Mouse (Mus musculus) embryonic facial prominence, embryonic 11.5 days (tissue): ENCODE results near the gene H3f3b. TPM values are rescaled to one million over a fixed set of nuclear protein-coding genes. Genes with fewer than 3 reads are reported as not detected.

ENCODE experiments used
- ATAC-seq: fragments of 200-750 bp; cut with Nextera tagmentation; replicated peaks from 2 replicates; pipeline ENCODE4 v1.8.0; 2017; ENCODE audit warnings: low read depth; ENCODE audit not compliant: insufficient number of reproducible peaks, low FRiP score, low TSS enrichment
- DNase-seq: peaks from one replicate; pipeline ENCODE4 v3.0.0-alpha.2; 2015; ENCODE audit warnings: low spot score
- H3K27ac ChIP-seq: fragments of 300-500 bp; sonication (generic); replicated peaks from 2 replicates; pipeline ENCODE4 v1.5.1; 2014; ENCODE audit warnings: mild to moderate bottlenecking, low read depth, low read length, control low read depth
- H3K27me3 ChIP-seq: fragments of 300-500 bp; sonication (generic); 2 replicates; pipeline ENCODE4 v1.6.1; 2014; ENCODE audit warnings: mild to moderate bottlenecking, low read length, moderate library complexity, mixed read lengths; ENCODE audit not compliant: control insufficient read depth, insufficient read depth
- H3K36me3 ChIP-seq: fragments of 300-500 bp; sonication (generic); replicated peaks from 2 replicates; pipeline ENCODE4 v1.6.1; 2014; ENCODE audit warnings: low read depth, mild to moderate bottlenecking, low read length, moderate library complexity, mixed read lengths; ENCODE audit not compliant: control insufficient read depth, insufficient read depth
- H3K4me1 ChIP-seq: fragments of 300-500 bp; sonication (generic); 2 replicates; pipeline ENCODE4 v1.6.1; 2014; ENCODE audit warnings: low read length, mixed read lengths; ENCODE audit not compliant: control insufficient read depth, insufficient read depth
- H3K4me2 ChIP-seq: fragments of 300-500 bp; sonication (generic); 2 replicates; pipeline ENCODE4 v1.6.1; 2014; ENCODE audit warnings: low read depth, mild to moderate bottlenecking, control low read depth, low read length, moderate library complexity
- H3K4me3 ChIP-seq: fragments of 300-500 bp; sonication (generic); 2 replicates; pipeline ENCODE4 v1.5.1; 2014; ENCODE audit warnings: low read depth, low read length, control low read depth
- H3K9ac ChIP-seq: fragments of 300-500 bp; sonication (generic); replicated peaks from 2 replicates; pipeline ENCODE4 v1.6.1; 2014; ENCODE audit warnings: mild to moderate bottlenecking, control low read depth, low read length
- H3K9me3 ChIP-seq: fragments of 300-500 bp; sonication (generic); replicated peaks from 2 replicates; pipeline ENCODE4 v1.6.1; 2016; ENCODE audit warnings: mild to moderate bottlenecking, low read length, inconsistent platforms, mixed read lengths; ENCODE audit not compliant: control insufficient read depth
- WGBS: fragments of 180-500 bp; shearing (Covaris S2); extraction: QIAGEN DNeasy Blood & Tissue Kit; methylation state at CpG from one replicate; pipeline ENCODE4 v1.1.7; 2014; 5-methylcytosine and 5-hydroxymethylcytosine counted together
- polyA plus RNA-seq: library from polyadenylated mRNA; unstranded; fragments of >200 nt; fragmentation: Nextera tagmentation; extraction: Ambion mirVana; gene quantifications from 2 replicates; pipeline ENCODE4 v1.2.1, GENCODE M21; 2014

Gene H3f3b
- polyA plus RNA-seq, 1 experiment from 2014 or later = 2,634 TPM

DNA sequence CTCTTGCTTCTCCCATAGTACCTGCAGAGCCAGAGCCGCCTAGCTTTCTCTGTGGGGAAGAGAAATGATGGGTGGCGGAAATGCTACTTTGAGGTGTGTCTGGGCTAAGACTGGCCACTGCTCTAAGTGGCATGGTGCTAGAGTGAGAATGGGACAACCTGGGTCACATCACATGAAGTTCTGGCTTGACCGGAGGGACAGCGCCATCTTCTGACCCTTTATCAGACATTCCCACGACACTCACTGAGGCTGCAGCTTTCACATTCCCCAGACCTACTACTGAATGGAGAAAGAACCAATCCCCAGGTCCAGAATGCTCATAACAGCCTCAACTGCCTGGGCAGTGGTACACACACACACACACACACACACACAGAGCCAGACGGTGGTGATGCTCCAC is 9.7 kb downstream of the H3f3b start:
- peak; percentile 24; the same call in 1 of the 2 replicates for ATAC-seq
- H3K4me3 ChIP-seq = no peak overlapping the region
- H3K27ac ChIP-seq = no peak overlapping the region
- 20% methylated on average over 6 of the region's 6 CpGs for WGBS
- DNase-seq = peak; percentile 47
- H3K4me1 ChIP-seq = no peaks in the 10 kb centered on the region
- H3K4me2 ChIP-seq = no peak overlapping the region
- no peaks in the 10 kb centered on the region for H3K9me3 ChIP-seq
- no peaks in the 10 kb centered on the region for H3K27me3 ChIP-seq
- H3K36me3 ChIP-seq = no peaks in the 10 kb centered on the region
- H3K9ac ChIP-seq = no peak overlapping the region

DNA sequence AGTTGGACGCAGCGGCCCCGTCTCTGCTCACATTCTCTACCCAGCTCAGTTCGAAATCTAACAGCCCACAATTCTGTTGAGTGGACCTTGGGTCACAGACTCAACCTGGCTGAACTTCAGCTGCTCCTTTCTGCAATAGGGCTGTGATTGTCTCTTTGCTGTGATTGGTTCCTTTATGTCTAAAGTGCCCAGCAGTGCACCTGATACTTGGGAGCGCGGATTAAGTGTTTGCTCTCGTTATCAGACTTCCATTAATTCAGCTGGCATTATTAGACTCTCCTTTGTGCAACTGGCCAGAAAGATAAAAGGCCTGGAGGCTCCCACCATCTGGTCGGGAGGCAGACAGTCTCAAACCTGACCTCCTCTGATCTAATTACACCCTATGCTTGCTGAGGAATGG is 12.9 kb downstream of the H3f3b start:
- no peaks in the 10 kb centered on the region for H3K27me3 ChIP-seq
- no peak overlapping the region for H3K4me2 ChIP-seq

DNA sequence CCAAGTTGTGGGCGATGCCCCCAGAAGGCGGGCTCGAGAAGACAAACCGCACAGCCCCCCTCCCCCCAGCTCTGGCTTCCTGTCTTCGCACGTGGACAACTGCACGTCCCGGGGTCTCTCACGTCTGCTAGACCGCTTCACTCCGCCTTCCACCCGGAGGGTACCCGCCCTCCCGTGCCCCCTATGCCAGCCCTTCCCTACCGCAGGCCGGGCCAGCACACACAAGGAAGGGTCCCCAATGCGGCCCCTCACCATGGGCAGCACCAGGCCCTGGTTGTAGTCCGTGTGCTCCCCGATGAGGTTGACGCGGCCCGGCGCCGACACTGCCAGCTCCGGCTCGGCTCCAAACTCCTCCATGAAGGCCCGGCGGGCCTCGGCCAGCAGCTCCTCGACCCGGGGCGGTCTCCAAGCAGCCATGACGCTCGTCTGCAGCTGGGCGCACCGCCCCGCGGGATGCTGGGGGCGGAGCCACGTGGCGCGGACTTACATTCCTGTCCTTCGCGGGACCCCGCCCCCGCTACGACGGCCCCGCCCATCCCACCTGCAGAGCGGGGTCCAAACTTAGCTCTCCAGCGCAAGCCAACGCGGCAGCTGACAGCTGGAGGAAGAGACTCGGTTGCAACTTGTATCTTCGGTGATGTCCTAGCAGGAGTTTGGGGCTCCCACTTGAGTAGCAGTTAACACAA is 15.4 kb downstream of the H3f3b start, which contains the start of gene Galk1:
TSS of gene Galk1 (minus strand) at position 458 of the 686 bp plus-strand sequence.
- Histone ChIP-seq H3K27me3 (no peaks in the 10 kb centered on the region), H3K36me3 (no peaks in the 10 kb centered on the region; the same call in 1 of the 2 replicates), H3K27ac (peak within 1 kb of the TSS; percentile 84), H3K9me3 (no peaks in the 10 kb centered on the region), H3K4me2 (peak within 1 kb of the TSS; percentile 93), H3K4me3 (peak within 1 kb of the TSS; percentile 75), H3K4me1 (peaks cover 6% of the 10 kb centered on the region), H3K9ac (peak within 1 kb of the TSS; percentile 85)
- ATAC-seq = peak; percentile 86
- under 1% methylated on average over 55 of the region's 55 CpGs for WGBS
- DNase-seq = peak; percentile 95

More for the DNA sequence above, 12.9 kb downstream of the H3f3b start:
- 64% methylated on average over 8 of the region's 8 CpGs for WGBS
- Histone ChIP-seq H3K9ac (no peak overlapping the region), H3K36me3 (no peaks in the 10 kb centered on the region; the same call in 1 of the 2 replicates), H3K4me1 (peaks cover 6% of the 10 kb centered on the region), H3K4me3 (no peak overlapping the region), H3K27ac (no peak overlapping the region), H3K9me3 (no peaks in the 10 kb centered on the region)
- no peak for ATAC-seq
- DNase-seq = no peak

DNA sequence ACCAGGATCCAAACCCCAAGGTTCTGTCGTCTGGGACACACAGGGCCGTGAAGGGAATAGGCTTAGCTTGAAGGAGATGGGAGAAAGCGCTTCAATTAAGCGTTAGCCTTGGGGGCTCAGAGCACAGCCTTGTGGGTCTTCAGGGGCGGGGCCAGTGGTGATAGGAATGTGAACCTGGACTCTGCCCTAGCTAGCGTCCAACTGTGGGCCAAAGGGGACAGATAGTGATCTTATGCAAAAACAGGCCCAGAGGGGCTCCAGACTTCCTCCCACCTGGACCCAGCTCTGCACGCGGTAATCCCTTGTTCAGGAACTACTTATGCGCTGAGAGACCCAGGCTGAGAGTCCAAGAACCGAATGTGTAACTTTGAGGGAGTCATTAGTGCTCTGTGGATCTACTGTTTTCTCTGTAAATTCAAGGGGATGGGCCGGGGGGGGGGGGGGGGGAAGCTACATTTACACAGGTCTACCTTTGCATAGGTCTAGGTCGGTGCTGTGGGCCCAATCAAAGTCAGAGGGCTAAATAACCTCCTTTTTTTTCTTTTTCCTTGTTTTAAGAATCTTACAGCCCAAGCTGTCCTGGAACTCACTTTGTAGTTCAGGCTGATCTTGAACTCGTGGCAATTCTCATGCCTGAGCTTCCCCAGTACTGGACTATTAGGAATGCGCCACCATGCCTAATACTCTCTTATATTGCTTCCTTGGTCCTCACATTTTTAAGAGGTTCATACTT is 16.1 kb downstream of the H3f3b start:
- DNase-seq (peak; percentile 62), ATAC-seq (peak; percentile 3; the same call in 1 of the 2 replicates)
- peak overlapping the region; percentile 75 for H3K4me3 ChIP-seq
- H3K9me3 ChIP-seq = no peaks in the 10 kb centered on the region
- peaks cover 6% of the 10 kb centered on the region for H3K4me1 ChIP-seq
- peak overlapping the region; percentile 84; the same call in 1 of the 2 replicates for H3K27ac ChIP-seq
- peak overlapping the region; percentile 85 for H3K9ac ChIP-seq
- 17% methylated on average over 13 of the region's 14 CpGs for WGBS
- peak overlapping the region; percentile 93 for H3K4me2 ChIP-seq
- no peaks in the 10 kb centered on the region for H3K27me3 ChIP-seq
- no peaks in the 10 kb centered on the region; the same call in 1 of the 2 replicates for H3K36me3 ChIP-seq

DNA sequence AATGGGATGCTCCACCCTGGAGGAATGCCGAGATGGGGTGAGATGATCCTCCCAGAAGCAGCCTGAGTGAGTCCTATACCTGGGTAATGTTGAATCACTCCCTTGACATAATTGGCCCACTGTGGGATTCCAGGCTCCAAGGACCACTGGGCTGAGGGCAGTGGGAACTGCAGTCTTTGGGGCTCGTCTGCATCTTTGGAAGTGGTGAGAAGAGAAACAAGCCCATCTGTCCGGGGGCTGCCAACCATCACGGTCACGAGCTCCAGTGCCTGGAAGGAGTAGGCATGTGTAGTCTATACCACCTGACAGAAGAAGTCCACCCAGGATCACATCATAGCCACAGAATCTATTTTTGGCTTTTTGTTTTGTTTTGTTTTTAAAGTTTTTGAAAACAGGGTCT is 16.8 kb downstream of the H3f3b start:
- Histone ChIP-seq H3K27ac (no peak overlapping the region), H3K27me3 (no peaks in the 10 kb centered on the region), H3K4me3 (no peak overlapping the region), H3K4me2 (no peak overlapping the region), H3K9ac (no peak overlapping the region), H3K9me3 (no peaks in the 10 kb centered on the region), H3K4me1 (peaks cover 6% of the 10 kb centered on the region), H3K36me3 (no peaks in the 10 kb centered on the region; the same call in 1 of the 2 replicates)
- ATAC-seq (no peak), DNase-seq (no peak)
- WGBS = 85% methylated on average over 5 of the region's 5 CpGs

DNA sequence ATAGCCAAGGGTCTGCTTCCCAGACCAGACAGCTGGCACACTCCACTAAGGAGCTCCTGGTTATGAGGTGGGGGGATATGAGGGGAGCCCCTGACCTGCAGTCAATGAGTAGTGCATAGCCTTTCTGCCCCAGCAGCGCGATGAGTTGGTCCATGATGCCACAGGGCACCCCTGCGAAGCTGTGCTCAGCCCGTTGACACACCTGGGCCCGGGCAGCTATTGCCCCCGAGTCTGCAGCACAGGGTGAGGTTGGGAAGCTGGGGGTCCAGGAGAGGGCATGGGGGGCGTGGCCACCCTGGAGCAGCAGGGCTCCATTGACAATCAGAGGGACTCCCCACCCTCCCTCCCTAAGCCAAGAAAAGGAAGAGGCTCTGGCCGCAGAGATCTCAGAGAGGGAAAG is 17.6 kb downstream of the H3f3b start:
- Histone ChIP-seq H3K27ac (no peak overlapping the region), H3K4me3 (no peak overlapping the region), H3K27me3 (no peaks in the 10 kb centered on the region), H3K4me2 (no peak overlapping the region), H3K9ac (no peak overlapping the region), H3K36me3 (no peaks in the 10 kb centered on the region; the same call in 1 of the 2 replicates), H3K4me1 (peaks cover 6% of the 10 kb centered on the region), H3K9me3 (no peaks in the 10 kb centered on the region)
- 89% methylated on average over 8 of the region's 8 CpGs for WGBS
- ATAC-seq (no peak), DNase-seq (no peak)

DNA sequence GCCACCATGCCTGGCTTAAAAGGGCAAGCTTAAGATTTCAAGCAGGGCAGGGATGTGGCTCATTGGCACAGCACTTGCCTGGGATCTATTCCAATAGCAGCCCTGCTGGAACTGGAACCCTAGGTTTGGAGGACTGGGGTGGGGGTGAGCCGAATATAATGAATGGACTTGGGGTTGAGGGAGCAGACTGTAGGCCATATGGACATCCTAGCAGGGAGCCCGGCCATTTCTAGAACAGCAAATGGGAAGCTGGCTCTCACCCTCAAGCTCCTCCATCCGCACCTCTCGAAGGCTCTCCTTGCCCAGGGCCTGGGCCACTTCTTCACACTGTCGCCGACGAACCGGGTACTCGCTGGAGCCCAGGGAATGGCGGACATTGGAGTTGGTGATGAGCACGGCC is 18.1 kb downstream of the H3f3b start:
- ATAC-seq (no peak), DNase-seq (no peak)
- Histone ChIP-seq H3K4me1 (peaks cover 8% of the 10 kb centered on the region), H3K9me3 (no peaks in the 10 kb centered on the region), H3K36me3 (no peaks in the 10 kb centered on the region; the same call in 1 of the 2 replicates), H3K4me2 (no peak overlapping the region), H3K4me3 (no peak overlapping the region), H3K27ac (no peak overlapping the region), H3K9ac (no peak overlapping the region), H3K27me3 (no peaks in the 10 kb centered on the region)
- 92% methylated on average over 11 of the region's 11 CpGs for WGBS
